Mouse (Mus musculus) adrenal gland, adult 8-10 months (tissue): ENCODE data around the gene Plk5. TPM values are rescaled to one million over a fixed set of nuclear protein-coding genes. Genes with fewer than 3 reads are reported as not detected.

ENCODE experiments used
- microRNA-seq, 2 experiments: library from miRNA; unstranded; fragments of <30 nt; microRNA quantifications; one replicate each; pipeline ENCODE4 v1.2.0; 2022
- total RNA-seq, 4 experiments: library from RNA; stranded (reverse); gene quantifications; 2 replicates each; pipeline ENCODE4 v1.2.4; 2022

Gene Plk5
- total RNA-seq, 4 experiments from 2014 or later = 0.21 to 1.3 (median 0.41) TPM

Small RNA genes lying within 50 kb of the gene (microRNA-seq; reads per million reads assigned to microRNA genes)
- 0 reads per million in 2 experiments for gene Gm22721

Other genes starting within 250 kb of the Plk5 start
- 100 to 1,000 TPM; 127 to 146 (median 143) TPM for gene Stk11, start 240.7 kb upstream of the Plk5 start, total RNA-seq
- gene Atp5d, start 217.8 kb upstream of the Plk5 start, total RNA-seq = 100 to 1,000 TPM; 380 to 452 (median 425) TPM
- gene Cbarp, start 215.6 kb upstream of the Plk5 start, total RNA-seq = 10 to 100 TPM; 58.4 to 92.4 (median 81.9) TPM
- 100 to 1,000 TPM in 1 of 4 experiments, 10 to 100 TPM in 3; 56.4 to 145 (median 90.1) TPM for gene Midn, start 208.2 kb upstream of the Plk5 start, total RNA-seq
- 100 to 1,000 TPM in 3 of 4 experiments, 10 to 100 TPM in 1; 44.2 to 234 (median 162) TPM for gene Cirbp, start 190.5 kb upstream of the Plk5 start, total RNA-seq
- gene 1600002K03Rik, start 183.5 kb upstream of the Plk5 start, total RNA-seq = 10 to 100 TPM; 18.1 to 22.1 (median 21.7) TPM
- gene Efna2, start 177.0 kb upstream of the Plk5 start, total RNA-seq = 1 to 10 TPM; 2.4 to 5.2 (median 3.3) TPM
- gene Mum1, start 130.0 kb upstream of the Plk5 start, total RNA-seq = 10 to 100 TPM; 26.5 to 41.6 (median 32.9) TPM
- 100 to 1,000 TPM; 192 to 257 (median 232) TPM for gene Ndufs7, start 107.3 kb upstream of the Plk5 start, total RNA-seq
- gene Gamt, start 95.4 kb upstream of the Plk5 start, total RNA-seq = 100 to 1,000 TPM; 238 to 291 (median 243) TPM
- 100 to 1,000 TPM in 2 of 4 experiments, 10 to 100 TPM in 2; 72.3 to 125 (median 90.3) TPM for gene Dazap1, start 95.0 kb upstream of the Plk5 start, total RNA-seq
- gene Rps15, start 64.0 kb upstream of the Plk5 start, total RNA-seq = 1,000 to 10,000 TPM; 1,106 to 1,181 (median 1,155) TPM
- gene Apc2, start 60.5 kb upstream of the Plk5 start, total RNA-seq = 1 to 10 TPM; 1.5 to 6.8 (median 4.3) TPM
- 10 to 100 TPM; 34.7 to 40.0 (median 35.4) TPM for gene 2310011J03Rik, start 35.9 kb upstream of the Plk5 start, total RNA-seq
- gene Pcsk4, start 27.0 kb upstream of the Plk5 start, total RNA-seq = 1 to 10 TPM; 3.5 to 8.2 (median 5.8) TPM
- gene Reep6, start 26.5 kb upstream of the Plk5 start, total RNA-seq = 1 to 10 TPM; 5.1 to 6.6 (median 5.9) TPM
- gene Adamtsl5, start 8.0 kb upstream of the Plk5 start, total RNA-seq = 10 to 100 TPM in 2 of 4 experiments, 1 to 10 TPM in 2; 9.2 to 11.1 (median 10.3) TPM
- 10 to 100 TPM; 17.4 to 21.6 (median 20.8) TPM for gene Mex3d, start 31.2 kb downstream of the Plk5 start, total RNA-seq
- 100 to 1,000 TPM; 147 to 161 (median 156) TPM for gene Mbd3, start 43.1 kb downstream of the Plk5 start, total RNA-seq
- gene Uqcr11, start 50.4 kb downstream of the Plk5 start, total RNA-seq = 100 to 1,000 TPM; 515 to 715 (median 604) TPM
- 10 to 100 TPM; 56.7 to 75.7 (median 66.8) TPM for gene Tcf3, start 77.2 kb downstream of the Plk5 start, total RNA-seq
- not detected for gene Onecut3, start 138.4 kb downstream of the Plk5 start, total RNA-seq
- 1 to 10 TPM; 1.2 to 3.0 (median 1.9) TPM for gene Atp8b3, start 182.7 kb downstream of the Plk5 start, total RNA-seq
- gene Rexo1, start 205.1 kb downstream of the Plk5 start, total RNA-seq = 10 to 100 TPM; 54.2 to 60.1 (median 57.0) TPM
- 10 to 100 TPM; 12.7 to 15.4 (median 14.6) TPM for gene Klf16, start 220.9 kb downstream of the Plk5 start, total RNA-seq
- 100 to 1,000 TPM in 1 of 4 experiments, 10 to 100 TPM in 3; 97.0 to 101 (median 97.8) TPM for gene Abhd17a, start 233.9 kb downstream of the Plk5 start, total RNA-seq
- gene Scamp4, start 246.4 kb downstream of the Plk5 start, total RNA-seq = 10 to 100 TPM; 58.7 to 79.9 (median 70.3) TPM
- 1 to 10 TPM; 1.8 to 4.7 (median 2.9) TPM for gene Adat3, start 246.4 kb downstream of the Plk5 start, total RNA-seq
- 1 to 10 TPM; 1.0 to 4.8 (median 3.5) TPM for gene Gm49322, start 249.6 kb downstream of the Plk5 start, total RNA-seq